Mouse (Mus musculus) G1E (cell line): ENCODE results near the gene Olfr1029. TPM values are rescaled to one million over a fixed set of nuclear protein-coding genes. Genes with fewer than 3 reads are reported as not detected.
"Not testable (repeated sequence)": the region's sequence is repeated elsewhere in the genome, so short reads cannot be mapped to it uniquely, and the experiment has no call there.

Experiments
- ATAC-seq: 2 replicates; pipeline ENCODE4 v1.8.0; 2016; ENCODE audit warnings: mild to moderate bottlenecking; ENCODE audit not compliant: insufficient number of reproducible peaks, poor library complexity, low FRiP score, severe bottlenecking; ENCODE audit errors: extremely low read depth
- DNase-seq: peaks from one replicate; pipeline ENCODE4 v3.0.0; 2012; ENCODE audit warnings: low spot score
- H3K27me3 ChIP-seq: 2 replicates; pipeline ENCODE4 v1.6.1; 2012; ENCODE audit warnings: mild to moderate bottlenecking, low read length, inconsistent platforms; ENCODE audit not compliant: insufficient read depth
- H3K36me3 ChIP-seq: replicated peaks from 2 replicates; pipeline ENCODE3; 2012; ENCODE audit warnings: mild to moderate bottlenecking, inconsistent platforms
- H3K4me1 ChIP-seq: 2 replicates; pipeline ENCODE4 v1.6.1; 2012; ENCODE audit warnings: low read depth, low read length, inconsistent platforms, mixed read lengths; ENCODE audit not compliant: insufficient read depth
- H3K4me3 ChIP-seq: 2 replicates; pipeline ENCODE4 v1.5.1; 2012; ENCODE audit warnings: low read depth, mild to moderate bottlenecking, inconsistent platforms, low read length, moderate library complexity, mixed read lengths
- H3K9me3 ChIP-seq: replicated peaks from 2 replicates; pipeline ENCODE4 v1.6.1; 2012; ENCODE audit warnings: inconsistent platforms
- CTCF ChIP-seq: IDR thresholded peaks from 2 replicates; pipeline ENCODE4 v1.5.1; 2012; ENCODE audit warnings: low read depth, low read length, inconsistent platforms, mixed read lengths
- GATA1 ChIP-seq: IDR thresholded peaks from 2 replicates; pipeline ENCODE4 v1.6.1; 2012; ENCODE audit warnings: borderline replicate concordance, low read length, inconsistent platforms, mixed read lengths
- GATA2 ChIP-seq: IDR thresholded peaks from 2 replicates; pipeline ENCODE4 v1.6.1; 2012; ENCODE audit warnings: low read depth, low read length, inconsistent platforms, borderline replicate concordance
- POLR2AphosphoS5 ChIP-seq: IDR thresholded peaks from 2 replicates; pipeline ENCODE4 v1.6.1; 2012; ENCODE audit warnings: low read depth, low read length, inconsistent platforms; ENCODE audit not compliant: insufficient replicate concordance
- TAL1 ChIP-seq: conservative IDR thresholded peaks from 2 replicates; pipeline ENCODE4 v1.6.1; 2012; ENCODE audit warnings: low read depth, low read length, inconsistent platforms, mixed read lengths
- polyA plus RNA-seq: library from polyadenylated mRNA; stranded (reverse); fragments of >175 nt; gene quantifications from 2 replicates; pipeline ENCODE4 v1.2.3, GENCODE M21; 2012
- total RNA-seq, 2 experiments: library from RNA; stranded (forward) in 1 of 2; stranded (reverse) in 1 of 2; fragments of 200-1000 nt in 1 of 2; fragments of >200 nt in 1 of 2; fragmentation: Nextera tagmentation in 1 of 2; gene quantifications; 2 replicates each; pipeline ENCODE4 v1.2.3; 2014 to 2017

The Olfr1029 gene
- total RNA-seq (2014; fragmentation: Nextera tagmentation) (not detected in 2 replicates), total RNA-seq (2017) (0.12 and 0.16 TPM in 2 replicates), polyA plus RNA-seq (not detected in 2 replicates)

GRCm38 (mm10) chr2:85973595-85973994, at the start of gene Olfr1029:
Gene Olfr1029, plus strand, starts transcription at chr2:85973895.
- Histone ChIP-seq H3K9me3 (no peaks in the 10 kb centered on the region), H3K27me3 (no peaks in the 10 kb centered on the region), H3K4me1 (no peaks in the 10 kb centered on the region), H3K36me3 (no peaks in the 10 kb centered on the region), H3K4me3 (no peak within 1 kb of the TSS)
- TF ChIP-seq CTCF = no peak
- TF ChIP-seq GATA1 = no peak
- TF ChIP-seq POLR2AphosphoS5 = no peak
- TF ChIP-seq GATA2 = no peak
- TF ChIP-seq TAL1 = no peak
- no peak for DNase-seq
- no peak for ATAC-seq

DNA sequence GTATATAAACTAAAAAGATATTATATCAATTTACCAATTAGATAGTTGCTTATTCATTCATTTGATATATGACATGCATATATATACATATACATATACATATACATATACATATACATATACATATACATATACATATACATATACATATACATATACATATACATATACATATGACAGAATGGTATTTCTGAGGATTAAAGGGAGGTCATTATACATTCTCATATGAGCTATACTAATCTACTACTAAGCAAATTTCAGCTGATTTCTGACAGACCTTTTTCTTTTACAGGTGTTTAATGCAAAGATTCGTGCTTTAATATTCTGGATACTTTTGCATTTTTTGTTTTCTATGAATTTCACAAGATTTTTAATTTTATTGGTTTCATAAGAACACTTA, 23.6 kb upstream of the Olfr1029 start, which contains the start of gene Olfr1028:
TSS of gene Olfr1028 (plus strand) at position 301 of the 400 bp plus-strand sequence.
- no peak for TF ChIP-seq GATA2
- TF ChIP-seq TAL1 = no peak
- no peak for TF ChIP-seq CTCF
- no peak for TF ChIP-seq GATA1
- TF ChIP-seq POLR2AphosphoS5 = no peak
- Histone ChIP-seq H3K36me3 (no peaks in the 10 kb centered on the region), H3K27me3 (no peaks in the 10 kb centered on the region), H3K4me3 (no peak within 1 kb of the TSS), H3K9me3 (peaks cover 2% of the 10 kb centered on the region; the same call in 1 of the 2 replicates), H3K4me1 (no peaks in the 10 kb centered on the region)
- ATAC-seq (no peak), DNase-seq (no peak)

- Histone ChIP-seq H3K4me3 (no peak within 1 kb of the TSS), H3K36me3 (no peaks in the 10 kb centered on the region), H3K27me3 (no peaks in the 10 kb centered on the region), H3K4me1 (no peaks in the 10 kb centered on the region), H3K9me3 (peaks cover 2% of the 10 kb centered on the region; the same call in 1 of the 2 replicates)
- no peak for DNase-seq
- no peak for ATAC-seq
- TF ChIP-seq CTCF (no peak), POLR2AphosphoS5 (no peak), GATA2 (no peak), GATA1 (no peak), TAL1 (no peak)
These were observed 5.3 kb downstream of the Olfr1029 start, which contains the start of gene Olfr1030 for GRCm38 (mm10) chr2:85978976-85979375. Gene Olfr1030, plus strand, starts transcription at chr2:85979276.

DNA sequence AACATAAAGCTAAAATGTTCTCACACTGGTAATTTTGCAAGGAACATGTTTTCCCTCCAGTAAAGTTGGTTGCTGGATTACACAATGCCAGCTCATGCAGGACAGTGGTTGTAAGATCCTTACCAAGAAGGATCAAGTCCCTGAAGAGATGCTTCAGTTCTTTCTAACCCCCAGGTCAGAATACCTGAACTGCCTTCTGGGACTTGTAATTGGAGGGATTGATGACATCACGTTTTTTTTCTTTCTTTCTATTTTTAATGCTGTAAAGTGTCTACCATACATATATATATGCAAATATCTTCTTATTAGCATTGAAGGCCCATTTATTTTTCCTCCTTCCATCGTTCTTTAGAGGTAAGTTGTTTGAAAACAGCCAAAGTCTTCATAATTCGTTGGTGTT, 16.3 kb downstream of the Olfr1029 start, which contains the start of gene Olfr1031:
TSS of gene Olfr1031 (plus strand) at position 301 of the 400 bp plus-strand sequence.
- TF ChIP-seq POLR2AphosphoS5 = no peak
- TF ChIP-seq GATA2 = no peak
- TF ChIP-seq CTCF = no peak
- no peak for TF ChIP-seq GATA1
- TF ChIP-seq TAL1 = no peak
- no peak for DNase-seq
- no peaks in the 10 kb centered on the region for H3K27me3 ChIP-seq
- no peak within 1 kb of the TSS for H3K4me3 ChIP-seq
- no peaks in the 10 kb centered on the region for H3K4me1 ChIP-seq
- no peaks in the 10 kb centered on the region for H3K36me3 ChIP-seq
- no peak for ATAC-seq
- peaks cover 4% of the 10 kb centered on the region for H3K9me3 ChIP-seq

- TF ChIP-seq GATA1 = no peak
- no peak for TF ChIP-seq CTCF
- TF ChIP-seq TAL1 = no peak
- TF ChIP-seq POLR2AphosphoS5 = no peak
- TF ChIP-seq GATA2 = no peak
- Histone ChIP-seq H3K36me3 (no peaks in the 10 kb centered on the region), H3K9me3 (0 out of 2 replicates have a peak, but pooled peaks cover 2% of the 10 kb centered on the region), H3K27me3 (no peaks in the 10 kb centered on the region), H3K4me3 (no peak within 1 kb of the TSS), H3K4me1 (no peaks in the 10 kb centered on the region)
- ATAC-seq = no peak
- DNase-seq = no peak
These were observed 31.5 kb downstream of the Olfr1029 start, which contains the start of gene Olfr1032 for GRCm38 (mm10) chr2:86005240-86005639. Gene Olfr1032, plus strand, starts transcription at chr2:86005540.

DNA sequence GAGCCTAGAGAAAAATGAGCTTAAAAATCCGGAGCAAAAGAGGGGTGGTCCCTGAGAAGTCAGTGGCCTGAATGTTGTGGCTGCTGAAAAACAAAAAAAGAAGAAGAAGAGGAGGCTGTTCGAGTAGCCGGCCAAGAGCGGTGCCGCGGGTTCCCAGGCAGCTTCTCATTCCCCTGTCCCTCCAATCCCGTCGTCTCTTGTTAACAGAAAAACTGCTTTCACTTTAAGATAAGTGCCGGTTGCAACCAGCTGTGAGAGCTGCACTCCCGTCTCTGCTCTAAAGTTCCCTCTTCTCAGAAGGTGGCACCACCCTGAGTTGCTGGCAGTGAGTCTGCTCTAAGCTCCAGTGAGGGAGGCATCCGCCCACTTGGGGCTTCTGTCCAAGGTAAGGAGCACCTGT, 46.7 kb downstream of the Olfr1029 start, which contains the start of gene Olfr1033:
TSS of gene Olfr1033 (plus strand) at position 228 of the 400 bp plus-strand sequence.
- H3K9me3 ChIP-seq, DNase-seq, H3K4me1 ChIP-seq, H3K27me3 ChIP-seq, H3K36me3 ChIP-seq, ATAC-seq, H3K4me3 ChIP-seq: not testable (repeated sequence)

DNA sequence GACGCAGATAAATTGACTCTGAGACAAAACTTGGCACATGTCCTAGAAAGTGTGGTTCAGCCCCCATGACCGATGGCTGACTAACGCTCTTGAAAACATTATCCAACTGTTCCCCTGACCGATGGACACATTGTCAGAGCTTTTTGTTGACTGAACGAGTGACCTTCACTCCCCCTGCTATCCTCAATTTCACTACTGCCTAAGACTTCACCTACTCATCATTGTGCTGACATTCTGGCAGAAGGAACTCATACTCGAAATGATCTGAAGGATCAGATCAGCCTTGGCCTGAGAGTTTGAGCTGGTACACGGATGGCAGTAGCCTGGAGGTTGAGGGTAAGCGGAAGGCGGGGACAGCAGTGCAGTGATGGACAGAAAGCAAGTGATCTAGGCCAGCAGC, 47.8 kb downstream of the Olfr1029 start:
- not testable (repeated sequence) for H3K4me1 ChIP-seq, H3K36me3 ChIP-seq, H3K9me3 ChIP-seq, ATAC-seq, H3K27me3 ChIP-seq, DNase-seq, H3K4me3 ChIP-seq

Other genes starting within 250 kb of the Olfr1029 start
Only the 20 nearest of the 29 such genes appear.
- gene Olfr1016, start 171.4 kb upstream of the Olfr1029 start, total RNA-seq (2014; fragmentation: Nextera tagmentation) = not detected in 2 replicates
- 0.11 TPM in 1 of 2 replicates, not detected in the other for gene Olfr1016, start 171.4 kb upstream of the Olfr1029 start, total RNA-seq (2017)
- not detected in 2 replicates for gene Olfr1016, start 171.4 kb upstream of the Olfr1029 start, polyA plus RNA-seq
- gene Olfr1018, start 155.4 kb upstream of the Olfr1029 start, total RNA-seq (2014; fragmentation: Nextera tagmentation) = not detected in 2 replicates
- 0.17 TPM in 1 of 2 replicates, not detected in the other for gene Olfr1018, start 155.4 kb upstream of the Olfr1029 start, total RNA-seq (2017)
- gene Olfr1018, start 155.4 kb upstream of the Olfr1029 start, polyA plus RNA-seq = not detected in 2 replicates
- gene Olfr1019, start 128.4 kb upstream of the Olfr1029 start, total RNA-seq (2014; fragmentation: Nextera tagmentation) = not detected in 2 replicates
- not detected in 2 replicates for gene Olfr1019, start 128.4 kb upstream of the Olfr1029 start, total RNA-seq (2017)
- not detected in 2 replicates for gene Olfr1019, start 128.4 kb upstream of the Olfr1029 start, polyA plus RNA-seq
- gene Olfr1020, start 126.9 kb upstream of the Olfr1029 start, total RNA-seq (2014; fragmentation: Nextera tagmentation) = not detected in 2 replicates
- 0.17 TPM in 1 of 2 replicates, not detected in the other for gene Olfr1020, start 126.9 kb upstream of the Olfr1029 start, total RNA-seq (2017)
- gene Olfr1020, start 126.9 kb upstream of the Olfr1029 start, polyA plus RNA-seq = not detected in 2 replicates
- gene Olfr1022, start 105.3 kb upstream of the Olfr1029 start, total RNA-seq (2014; fragmentation: Nextera tagmentation) = not detected in 2 replicates
- gene Olfr1022, start 105.3 kb upstream of the Olfr1029 start, total RNA-seq (2017) = 0.17 and 0.33 TPM in 2 replicates
- not detected in 2 replicates for gene Olfr1022, start 105.3 kb upstream of the Olfr1029 start, polyA plus RNA-seq
- gene Olfr1023, start 88.3 kb upstream of the Olfr1029 start, total RNA-seq (2014; fragmentation: Nextera tagmentation) = not detected in 2 replicates
- 0.05 and 0.06 TPM in 2 replicates for gene Olfr1023, start 88.3 kb upstream of the Olfr1029 start, total RNA-seq (2017)
- not detected in 2 replicates for gene Olfr1023, start 88.3 kb upstream of the Olfr1029 start, polyA plus RNA-seq
- gene Olfr1024, start 68.8 kb upstream of the Olfr1029 start, total RNA-seq (2014; fragmentation: Nextera tagmentation) = not detected in 2 replicates
- gene Olfr1024, start 68.8 kb upstream of the Olfr1029 start, total RNA-seq (2017) = 0.11 and 0.17 TPM in 2 replicates
- gene Olfr1024, start 68.8 kb upstream of the Olfr1029 start, polyA plus RNA-seq = not detected in 2 replicates
- gene Olfr1025-ps1, start 58.7 kb upstream of the Olfr1029 start, total RNA-seq (2014; fragmentation: Nextera tagmentation) = not detected in 2 replicates
- gene Olfr1025-ps1, start 58.7 kb upstream of the Olfr1029 start, total RNA-seq (2017) = 0.05 TPM in 1 of 2 replicates, not detected in the other
- not detected in 2 replicates for gene Olfr1025-ps1, start 58.7 kb upstream of the Olfr1029 start, polyA plus RNA-seq
- not detected in 2 replicates for gene Olfr1026, start 52.3 kb upstream of the Olfr1029 start, total RNA-seq (2014; fragmentation: Nextera tagmentation)
- 0.16 TPM in 1 of 2 replicates, not detected in the other for gene Olfr1026, start 52.3 kb upstream of the Olfr1029 start, total RNA-seq (2017)
- gene Olfr1026, start 52.3 kb upstream of the Olfr1029 start, polyA plus RNA-seq = not detected in 2 replicates
- not detected in 2 replicates for gene Olfr1028, start 23.5 kb upstream of the Olfr1029 start, total RNA-seq (2014; fragmentation: Nextera tagmentation)
- 0.06 and 0.11 TPM in 2 replicates for gene Olfr1028, start 23.5 kb upstream of the Olfr1029 start, total RNA-seq (2017)
- gene Olfr1028, start 23.5 kb upstream of the Olfr1029 start, polyA plus RNA-seq = not detected in 2 replicates
- not detected in 2 replicates for gene Olfr1030, start 5.4 kb downstream of the Olfr1029 start, total RNA-seq (2014; fragmentation: Nextera tagmentation)
- under 0.01 and 0.06 TPM in 2 replicates for gene Olfr1030, start 5.4 kb downstream of the Olfr1029 start, total RNA-seq (2017)
- not detected in 2 replicates for gene Olfr1030, start 5.4 kb downstream of the Olfr1029 start, polyA plus RNA-seq
- gene Olfr1031, start 16.4 kb downstream of the Olfr1029 start, total RNA-seq (2014; fragmentation: Nextera tagmentation) = not detected in 2 replicates
- gene Olfr1031, start 16.4 kb downstream of the Olfr1029 start, total RNA-seq (2017) = not detected in 2 replicates
- gene Olfr1031, start 16.4 kb downstream of the Olfr1029 start, polyA plus RNA-seq = not detected in 2 replicates
- gene Olfr1032, start 31.6 kb downstream of the Olfr1029 start, total RNA-seq (2014; fragmentation: Nextera tagmentation) = not detected in 2 replicates
- not detected in 2 replicates for gene Olfr1032, start 31.6 kb downstream of the Olfr1029 start, total RNA-seq (2017)
- not detected in 2 replicates for gene Olfr1032, start 31.6 kb downstream of the Olfr1029 start, polyA plus RNA-seq
- not detected in 2 replicates for gene Olfr1033, start 46.7 kb downstream of the Olfr1029 start, total RNA-seq (2014; fragmentation: Nextera tagmentation)
- gene Olfr1033, start 46.7 kb downstream of the Olfr1029 start, total RNA-seq (2017) = not detected in 2 replicates
- gene Olfr1033, start 46.7 kb downstream of the Olfr1029 start, polyA plus RNA-seq = not detected in 2 replicates
- gene Olfr1034, start 72.0 kb downstream of the Olfr1029 start, total RNA-seq (2014; fragmentation: Nextera tagmentation) = not detected in 2 replicates
- gene Olfr1034, start 72.0 kb downstream of the Olfr1029 start, total RNA-seq (2017) = 0.12 TPM in 1 of 2 replicates, not detected in the other
- not detected in 2 replicates for gene Olfr1034, start 72.0 kb downstream of the Olfr1029 start, polyA plus RNA-seq
- gene Olfr1036, start 100.1 kb downstream of the Olfr1029 start, total RNA-seq (2014; fragmentation: Nextera tagmentation) = not detected in 2 replicates
- 0.11 and 0.17 TPM in 2 replicates for gene Olfr1036, start 100.1 kb downstream of the Olfr1029 start, total RNA-seq (2017)
- gene Olfr1036, start 100.1 kb downstream of the Olfr1029 start, polyA plus RNA-seq = not detected in 2 replicates
- not detected in 2 replicates for gene Olfr1037, start 113.5 kb downstream of the Olfr1029 start, total RNA-seq (2014; fragmentation: Nextera tagmentation)
- gene Olfr1037, start 113.5 kb downstream of the Olfr1029 start, total RNA-seq (2017) = 0.11 and 0.29 TPM in 2 replicates
- not detected in 2 replicates for gene Olfr1037, start 113.5 kb downstream of the Olfr1029 start, polyA plus RNA-seq
- not detected in 2 replicates for gene Olfr1039, start 162.0 kb downstream of the Olfr1029 start, total RNA-seq (2014; fragmentation: Nextera tagmentation)
- gene Olfr1039, start 162.0 kb downstream of the Olfr1029 start, total RNA-seq (2017) = 0.22 TPM in 1 of 2 replicates, not detected in the other
- gene Olfr1039, start 162.0 kb downstream of the Olfr1029 start, polyA plus RNA-seq = not detected in 2 replicates
- gene Olfr1040, start 172.8 kb downstream of the Olfr1029 start, total RNA-seq (2014; fragmentation: Nextera tagmentation) = not detected in 2 replicates
- gene Olfr1040, start 172.8 kb downstream of the Olfr1029 start, total RNA-seq (2017) = 0.46 TPM in 1 of 2 replicates, not detected in the other
- gene Olfr1040, start 172.8 kb downstream of the Olfr1029 start, polyA plus RNA-seq = not detected in 2 replicates
- gene Olfr1042, start 187.9 kb downstream of the Olfr1029 start, total RNA-seq (2014; fragmentation: Nextera tagmentation) = not detected in 2 replicates
- gene Olfr1042, start 187.9 kb downstream of the Olfr1029 start, total RNA-seq (2017) = 0.11 TPM in 1 of 2 replicates, not detected in the other
- not detected in 2 replicates for gene Olfr1042, start 187.9 kb downstream of the Olfr1029 start, polyA plus RNA-seq